Mouse (Mus musculus): ENCODE results near the gene Mrtfb. TPM values are rescaled to one million over a fixed set of nuclear protein-coding genes. Genes with fewer than 3 reads are reported as not detected.

Mrtfb gene
- polyA plus RNA-seq (2012; rRNA removed), result 1.8 and 3.2 TPM in 2 replicates

GRCm38 (mm10) chr16:13255855-13256635, at the start of gene Mrtfb:
Gene Mrtfb (plus strand): TSS chr16:13256481.

Other genes starting within 250 kb of the Mrtfb start
- gene Ercc4, start 146.8 kb upstream of the Mrtfb start, polyA plus RNA-seq (2012; rRNA removed), result 5.5 and 5.7 TPM in 2 replicates

Data from stomach, adult 2 months (tissue).